Mouse (Mus musculus) cerebellum, postnatal 4 days (tissue): ENCODE measurements around the gene Dnm1.
"Not testable (repeated sequence)": the region's sequence is repeated elsewhere in the genome, so short reads cannot be mapped to it uniquely, and the experiment has no call there.

Experiments
- DNase-seq, 2 experiments: peaks; one replicate each; pipeline ENCODE4 v3.0.0; 2022; ENCODE audit warnings: low spot score in 2 of 2, mixed read lengths in 1 of 2

Gene Dnm1

DNA sequence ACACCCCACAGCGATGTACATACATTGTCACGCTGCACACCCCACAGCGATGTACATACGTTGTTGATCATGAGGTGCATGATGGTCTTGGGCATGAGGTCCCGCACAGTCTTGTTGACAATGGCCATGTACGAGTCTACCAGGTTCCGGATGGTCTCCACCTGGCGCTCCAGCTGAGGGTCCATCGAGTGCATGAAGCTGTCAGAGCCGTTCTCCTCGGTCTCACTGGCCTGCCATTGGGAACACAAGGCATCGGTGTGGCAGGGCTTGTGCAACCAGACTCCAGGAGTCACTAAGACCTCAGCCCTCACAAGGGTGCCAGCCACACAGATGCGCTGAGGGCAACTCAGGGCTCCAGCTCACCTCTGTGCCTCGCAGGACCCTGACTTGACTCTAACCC lies 38.3 kb downstream of the Dnm1 start:
- DNase-seq = no peak

DNA sequence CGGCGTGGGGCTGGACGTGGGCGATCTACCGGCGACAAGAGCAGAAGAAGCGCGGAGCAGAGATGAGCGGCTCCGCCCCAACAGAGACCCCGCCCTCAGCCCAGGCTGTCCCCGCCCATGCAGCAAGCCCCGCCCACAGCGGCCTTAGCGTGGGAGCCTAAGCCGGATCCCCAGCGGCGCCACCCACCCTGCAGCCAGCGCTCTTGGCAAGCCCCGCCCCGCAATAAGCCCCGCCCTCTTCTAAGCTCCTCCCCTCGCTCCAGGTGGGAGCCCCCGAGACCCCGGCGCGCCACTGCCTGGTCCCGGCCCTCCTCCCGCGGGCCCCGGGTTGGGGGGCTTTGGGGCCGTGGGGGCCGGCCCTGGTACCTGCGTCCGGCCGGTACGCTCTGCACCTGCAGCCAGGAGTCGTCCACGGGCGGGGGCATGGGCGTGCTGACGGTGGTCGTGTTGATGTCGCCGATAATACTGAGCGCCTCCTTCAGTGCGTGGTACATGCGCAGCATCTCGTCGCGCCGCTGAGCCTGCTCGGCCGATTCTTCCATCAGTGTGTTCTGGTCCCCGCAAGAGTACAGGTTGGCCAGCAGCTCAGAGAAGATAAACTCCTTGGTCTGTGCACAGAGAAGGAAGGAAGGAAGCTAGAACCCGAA lies 40.7 kb downstream of the Dnm1 start:
- peak; percentile 58 to 84 for DNase-seq

DNA sequence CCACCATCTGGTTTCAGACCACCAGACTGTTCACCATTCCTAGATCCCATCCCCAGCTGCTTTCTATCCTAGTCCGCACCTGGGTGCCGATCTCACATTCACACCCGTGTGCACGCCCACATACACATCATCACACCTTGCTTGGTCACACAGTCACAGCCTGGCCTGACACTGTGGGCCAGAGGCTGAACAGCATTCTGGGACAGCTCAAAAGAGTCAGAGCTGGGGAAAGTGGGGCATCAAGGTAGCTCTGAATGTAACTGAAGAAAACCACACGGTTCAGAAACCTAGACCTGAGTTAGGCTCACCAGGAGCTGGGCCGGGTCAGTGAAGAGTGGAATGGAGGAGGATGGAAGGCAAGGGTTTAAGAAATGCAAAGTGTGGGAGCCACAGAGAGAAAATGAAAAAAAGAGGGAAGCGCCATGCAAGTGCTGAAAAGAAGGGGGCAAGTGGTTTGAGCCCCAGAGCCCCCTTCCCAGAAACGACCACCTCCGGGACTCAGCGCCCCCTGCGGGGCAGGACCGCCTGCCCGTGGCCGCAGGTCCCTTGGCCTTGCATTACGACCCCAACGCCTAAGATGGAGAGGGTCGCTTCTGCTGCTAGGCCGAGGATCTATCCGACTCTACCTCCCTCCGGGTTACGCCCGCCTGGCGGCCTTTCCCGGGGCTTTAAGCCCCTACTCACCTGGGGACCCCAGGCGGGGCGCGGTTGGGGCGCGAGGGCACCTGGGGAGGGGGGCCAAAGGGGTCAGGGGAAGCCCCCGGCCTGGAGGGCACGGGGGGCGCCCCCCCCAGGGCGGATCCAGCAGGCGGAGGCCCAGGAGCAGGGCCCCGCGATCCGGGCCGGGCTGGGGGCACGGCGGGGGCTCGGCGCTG lies 41.5 kb downstream of the Dnm1 start:
- DNase-seq = no peak

DNA sequence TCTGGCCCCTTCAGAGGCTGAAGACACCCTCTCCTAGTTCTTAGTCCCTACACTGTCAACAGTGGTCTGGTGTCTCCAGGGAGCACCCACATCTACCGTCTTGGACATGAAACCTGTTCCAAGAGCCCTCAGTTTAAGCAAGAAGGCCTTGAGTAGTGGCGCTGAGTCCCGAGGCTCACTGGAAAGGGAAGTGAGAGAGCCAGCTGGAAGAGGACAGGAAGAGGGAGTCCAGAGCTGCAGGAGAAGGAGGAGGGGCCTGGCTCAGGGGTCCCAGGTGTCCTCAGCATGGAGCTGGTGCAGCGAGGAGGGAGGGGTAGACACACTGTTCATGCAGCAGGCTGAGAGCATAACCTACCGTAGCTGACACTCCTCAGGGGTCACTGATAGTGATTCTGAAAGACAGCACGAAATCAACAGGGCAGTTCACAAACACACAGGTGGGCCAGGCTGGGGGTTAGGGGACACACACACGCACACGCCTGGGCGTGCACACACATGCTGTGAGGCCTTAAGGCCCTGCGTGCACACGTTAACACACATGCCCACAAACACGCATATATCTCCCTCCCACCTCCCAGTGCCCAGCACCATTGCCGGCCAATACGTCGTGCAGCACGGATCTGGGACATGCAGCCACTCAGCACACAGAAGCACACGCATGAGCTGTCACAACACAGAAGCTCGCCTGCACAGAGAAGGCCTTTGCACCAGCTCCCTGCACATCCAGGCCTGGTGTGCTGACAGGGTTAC lies 42.9 kb downstream of the Dnm1 start:
- peak in 1 of 2 experiments; percentile 16 for DNase-seq

DNA sequence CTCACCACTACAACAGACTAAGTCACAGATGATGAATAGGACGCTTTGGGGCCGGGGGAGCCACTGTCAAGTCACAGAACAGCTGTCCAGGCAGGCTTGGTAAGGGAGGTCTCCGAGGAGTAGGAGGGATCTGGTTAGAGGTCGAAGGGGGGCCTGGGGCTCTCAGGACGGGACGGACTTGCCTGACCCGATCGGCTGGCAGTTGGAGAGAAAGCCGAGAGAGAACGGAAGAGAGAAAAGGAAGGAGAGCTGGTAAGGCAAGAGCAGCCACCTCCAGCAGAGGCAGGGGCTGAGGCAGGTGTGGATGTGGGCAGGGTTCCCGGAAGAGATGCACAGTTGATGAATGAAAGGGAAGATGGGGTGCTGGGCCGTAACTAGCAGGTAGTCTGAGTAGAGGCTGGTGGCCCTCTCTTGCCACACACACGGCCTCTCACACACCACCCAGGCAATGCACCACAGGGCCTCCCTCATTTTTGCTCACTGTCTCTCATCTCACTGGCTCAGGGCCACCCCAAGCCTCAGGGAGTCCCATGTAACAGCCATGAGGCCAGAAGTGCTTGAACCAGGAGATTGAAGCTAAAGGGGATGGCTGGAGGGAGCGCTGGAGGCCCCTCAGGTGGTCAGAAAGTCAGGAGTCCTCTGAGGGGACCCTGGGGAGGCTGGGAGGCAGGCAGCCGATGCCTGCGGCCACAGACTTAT lies 44.1 kb downstream of the Dnm1 start:
- DNase-seq = no peak

GRCm38 (mm10) chr2:32307941-32308760 lies 45.0 kb downstream of the Dnm1 start:
- peak in 1 of 2 experiments; percentile 66 for DNase-seq

DNA sequence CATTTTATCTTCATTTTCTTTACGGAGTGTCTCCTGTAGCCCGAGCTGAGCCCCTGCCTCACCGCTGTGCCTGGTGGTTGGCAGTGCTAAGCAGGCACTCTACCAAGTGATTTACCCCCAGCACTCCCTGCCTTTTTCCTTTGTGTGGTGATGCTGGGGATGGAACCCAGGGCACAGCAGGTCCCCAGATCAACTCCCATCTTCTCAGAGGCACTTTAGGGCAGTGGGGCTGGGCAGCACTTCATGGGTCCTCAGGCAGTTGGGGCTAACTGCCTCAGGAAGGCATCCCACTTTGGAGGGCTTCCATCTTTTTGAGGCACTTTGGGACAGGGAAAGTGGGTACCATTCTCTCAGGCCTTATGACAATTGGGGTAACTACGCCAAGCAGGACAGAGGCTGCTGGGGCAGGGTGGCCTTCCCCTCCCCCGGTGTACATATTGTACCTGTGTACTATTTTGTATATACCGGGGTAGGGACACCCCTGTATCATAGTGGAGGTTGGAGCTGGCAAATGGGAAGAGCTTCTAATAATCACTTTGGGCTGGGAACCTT lies 45.8 kb downstream of the Dnm1 start:
- no peak for DNase-seq

DNA sequence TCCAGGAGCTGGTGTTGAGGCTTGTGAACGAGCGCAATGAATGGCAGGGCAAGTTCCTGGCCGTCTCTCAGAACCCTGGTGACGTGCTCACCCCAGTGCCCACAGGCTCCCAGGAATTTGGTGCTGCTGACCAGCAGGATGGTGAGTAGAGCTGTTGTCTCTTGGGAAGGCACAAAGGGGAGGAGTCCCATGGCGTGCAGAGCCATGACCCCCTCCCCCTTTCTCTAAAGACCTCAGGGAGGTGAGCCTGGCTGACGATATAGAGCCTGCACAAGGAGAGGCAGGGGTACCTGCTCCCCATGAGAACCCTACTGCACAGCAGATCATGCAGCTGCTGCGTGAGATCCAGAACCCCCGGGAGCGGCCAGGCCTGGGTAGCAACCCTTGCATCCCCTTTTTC lies 47.0 kb downstream of the Dnm1 start:
- DNase-seq = no peak

GRCm38 (mm10) chr2:32305668-32306067 lies 47.5 kb downstream of the Dnm1 start:
- no peak for DNase-seq

GRCm38 (mm10) chr2:32304145-32304832 lies 48.8 kb downstream of the Dnm1 start:
- peak in 1 of 2 experiments; percentile 60 for DNase-seq

DNA sequence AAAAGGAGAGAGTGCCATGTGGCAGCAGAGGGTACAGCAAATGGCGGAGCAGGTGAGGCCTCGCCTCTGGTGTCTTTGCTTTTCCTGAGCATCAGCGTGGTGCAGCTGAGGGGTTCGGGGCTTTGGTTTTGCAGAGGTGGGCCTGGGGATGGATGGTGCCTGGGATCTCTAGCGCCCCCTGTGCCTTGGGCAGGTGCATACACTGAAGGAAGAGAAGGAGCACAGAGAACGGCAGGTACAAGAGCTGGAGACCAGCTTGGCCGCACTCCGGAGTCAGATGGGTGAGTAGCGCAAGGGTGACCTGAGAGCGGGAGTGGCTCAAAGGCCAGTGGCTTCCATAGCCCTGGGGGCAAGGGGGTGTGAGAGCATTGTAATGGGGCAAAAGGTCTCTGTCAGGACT lies 50.2 kb downstream of the Dnm1 start:
- no peak for DNase-seq

DNA sequence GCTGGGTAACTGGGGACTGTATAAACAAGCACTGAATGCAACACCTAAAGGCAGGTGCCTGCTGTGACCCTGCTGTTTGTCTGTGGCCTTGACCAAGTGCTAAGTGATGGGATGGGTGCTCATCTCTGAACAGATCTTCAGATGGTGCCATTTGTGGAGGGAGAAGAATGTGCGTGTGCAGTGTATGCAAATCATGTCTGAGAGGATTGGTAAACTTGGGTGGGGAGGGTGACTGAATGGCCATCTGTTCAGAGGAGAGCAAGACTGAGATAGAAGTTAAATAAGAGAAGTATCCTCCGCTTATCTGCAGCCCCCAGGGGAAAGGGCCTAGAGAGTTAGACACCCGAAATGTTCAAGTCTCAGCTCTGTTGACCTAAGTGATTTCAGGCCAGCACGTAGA lies 53.7 kb downstream of the Dnm1 start:
- no peak for DNase-seq

DNA sequence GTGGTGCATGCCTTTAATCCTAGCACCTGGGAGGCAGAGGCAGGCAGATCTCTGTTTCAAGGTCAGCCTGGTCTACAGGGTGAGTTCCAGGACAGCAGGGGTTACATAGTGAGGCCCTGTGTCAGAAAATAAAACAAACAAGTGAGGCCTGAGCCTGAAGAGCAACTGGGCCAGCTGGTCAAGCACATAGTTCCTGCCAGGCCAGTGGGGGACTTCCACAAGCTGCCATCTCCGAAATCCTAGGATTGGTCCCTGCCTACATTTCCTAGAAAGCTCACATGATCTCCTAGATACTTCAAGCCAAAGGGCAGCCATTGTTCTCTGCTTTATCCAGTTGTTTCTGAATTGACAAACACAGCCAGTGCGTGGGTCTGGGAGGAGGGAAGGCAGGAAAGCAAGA lies 57.3 kb downstream of the Dnm1 start:
- not testable (repeated sequence) for DNase-seq

DNA sequence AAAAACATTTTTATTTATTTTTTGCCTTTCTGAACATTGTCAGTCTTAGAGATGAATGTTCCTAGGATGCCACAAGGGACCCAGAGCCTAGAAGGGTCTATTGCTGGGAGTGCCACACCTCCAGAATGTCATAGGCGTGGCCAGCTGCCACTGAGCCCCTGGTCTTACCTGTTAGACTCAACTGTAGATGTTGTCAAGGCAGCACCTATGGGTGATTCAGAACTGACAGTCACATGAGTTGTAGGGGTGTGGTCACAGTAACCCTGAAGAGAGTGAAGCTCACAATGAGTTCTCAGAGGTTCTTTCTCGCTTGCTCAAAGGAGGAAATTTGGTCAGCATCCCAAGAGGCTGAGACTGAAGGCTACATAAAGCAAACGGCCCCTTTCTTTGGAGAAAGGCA lies 57.9 kb downstream of the Dnm1 start:
- DNase-seq = no peak

DNA sequence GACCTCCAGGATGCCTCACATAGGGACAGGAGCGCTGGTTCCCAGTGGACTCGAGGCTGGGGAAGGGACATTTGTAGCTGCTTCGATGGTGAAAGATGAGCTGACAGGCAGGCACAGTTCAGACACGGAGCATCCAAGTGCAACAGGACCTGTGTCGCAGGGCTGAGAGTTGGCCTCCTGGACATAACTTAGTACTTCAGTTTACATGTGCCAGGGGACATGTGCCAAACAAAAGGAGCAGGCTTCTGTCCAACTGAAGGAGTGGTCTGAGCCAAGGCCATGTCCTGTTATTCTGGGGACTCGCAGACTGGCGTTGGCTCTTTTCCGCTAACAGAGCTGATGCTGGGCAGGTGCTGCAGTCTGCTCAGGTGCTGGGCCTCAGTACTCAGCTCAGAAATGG lies 58.8 kb downstream of the Dnm1 start:
- DNase-seq = no peak

- DNase-seq = no peak
These were observed 63.6 kb downstream of the Dnm1 start for GRCm38 (mm10) chr2:32289578-32289977.

GRCm38 (mm10) chr2:32288371-32288931 lies 64.7 kb downstream of the Dnm1 start:
- DNase-seq = no peak

GRCm38 (mm10) chr2:32287923-32288367 lies 65.2 kb downstream of the Dnm1 start, which contains the start of gene Swi5:
Gene Swi5, minus strand, starts transcription at chr2:32288075.
- DNase-seq = peak; percentile 96 to 99

DNA sequence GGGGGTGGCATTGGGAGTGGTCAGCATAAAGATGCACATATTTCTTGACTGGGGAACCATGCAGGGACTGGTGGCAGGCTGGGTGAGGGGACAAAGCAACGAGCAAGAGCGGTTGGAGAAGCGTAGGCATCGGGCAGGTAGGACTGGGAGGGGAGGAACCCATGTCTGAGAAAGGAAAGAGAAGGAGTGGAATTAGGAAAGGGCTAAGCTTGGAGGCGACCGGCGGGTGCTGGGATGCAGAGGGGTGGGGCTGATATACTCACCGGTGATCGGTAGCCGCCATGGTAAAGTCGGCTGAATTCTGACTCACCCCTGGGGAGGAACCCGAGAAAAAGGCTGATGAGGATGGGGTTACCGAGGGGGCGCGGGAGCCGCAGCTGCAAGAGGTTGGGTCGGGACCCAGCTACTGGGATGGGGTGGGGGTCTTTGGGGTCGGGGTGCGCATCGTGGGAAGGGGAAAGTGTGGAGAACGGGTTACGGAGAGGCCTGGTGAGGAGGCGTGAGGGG lies 65.8 kb downstream of the Dnm1 start, which contains the start of gene Golga2:
Gene Golga2, plus strand, starts transcription at position 51 of the 507 bp plus-strand sequence.
- no peak for DNase-seq
